Mouse (Mus musculus) stomach, embryonic 15.5 days (tissue): ENCODE data around the gene Bmf. TPM values are rescaled to one million over a fixed set of nuclear protein-coding genes. Genes with fewer than 3 reads are reported as not detected.
"Not testable (repeated sequence)": the region's sequence is repeated elsewhere in the genome, so short reads cannot be mapped to it uniquely, and the experiment has no call there.

Experiments used
- ATAC-seq: fragments of 200-750 bp; cut with Nextera tagmentation; 2 replicates; pipeline ENCODE4 v1.8.0; 2017; ENCODE audit warnings: low read depth, moderate number of reproducible peaks, moderate TSS enrichment; ENCODE audit not compliant: insufficient read depth, low FRiP score
- H3K27ac ChIP-seq: fragments of 300-500 bp; sonication (generic); 2 replicates; pipeline ENCODE4 v1.5.1; 2015; ENCODE audit warnings: mild to moderate bottlenecking, inconsistent platforms
- H3K27me3 ChIP-seq: fragments of 300-500 bp; sonication (generic); replicated peaks from 2 replicates; pipeline ENCODE4 v1.6.1; 2015; ENCODE audit warnings: inconsistent platforms
- H3K36me3 ChIP-seq: fragments of 300-500 bp; sonication (generic); 2 replicates; pipeline ENCODE4 v1.6.1; 2015; ENCODE audit warnings: inconsistent platforms
- H3K4me1 ChIP-seq: fragments of 300-500 bp; sonication (generic); 2 replicates; pipeline ENCODE4 v1.6.1; 2015; ENCODE audit warnings: inconsistent platforms
- H3K4me2 ChIP-seq: fragments of 300-500 bp; sonication (generic); 2 replicates; pipeline ENCODE4 v1.6.1; 2015; ENCODE audit warnings: mild to moderate bottlenecking, inconsistent platforms
- H3K4me3 ChIP-seq: fragments of 300-500 bp; sonication (generic); replicated peaks from 2 replicates; pipeline ENCODE4 v1.5.1; 2015; ENCODE audit warnings: inconsistent platforms
- H3K9ac ChIP-seq: fragments of 300-500 bp; sonication (generic); 2 replicates; pipeline ENCODE4 v1.6.1; 2015; ENCODE audit warnings: inconsistent platforms
- H3K9me3 ChIP-seq: fragments of 300-500 bp; sonication (generic); 2 replicates; pipeline ENCODE4 v1.6.1; 2016; ENCODE audit warnings: inconsistent platforms
- WGBS: fragments of 180-500 bp; shearing (Covaris S2); methylation state at CpG from one replicate; pipeline ENCODE4 v1.1.7; 2015; 5-methylcytosine and 5-hydroxymethylcytosine counted together
- polyA plus RNA-seq: library from polyadenylated mRNA; unstranded; fragments of >200 nt; fragmentation: Nextera tagmentation; extraction: Ambion mirVana; gene quantifications from 2 replicates; pipeline ENCODE4 v1.2.1, GENCODE M21; 2015

Gene Bmf
- polyA plus RNA-seq, 1 experiment from 2014 or later = 3.6 TPM

DNA sequence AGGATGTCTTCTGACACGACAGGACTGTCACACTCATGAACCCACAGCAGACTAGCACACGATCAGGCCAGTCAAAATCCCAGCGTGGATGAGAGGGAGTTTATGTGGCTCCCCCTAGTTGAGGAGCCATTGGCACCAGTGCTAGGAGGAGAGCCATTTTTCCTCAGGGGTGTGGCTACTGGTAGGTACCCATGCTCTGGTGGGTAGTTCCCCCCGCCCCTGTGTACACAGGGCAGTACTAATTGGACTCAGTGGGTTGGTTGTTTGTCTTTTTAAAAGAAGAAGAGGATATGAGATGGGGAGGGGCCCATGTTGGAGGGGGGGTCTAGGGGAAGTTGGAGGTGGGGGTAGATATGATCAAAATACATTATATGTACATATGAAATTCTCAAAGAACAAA is 12.5 kb upstream of the Bmf start:
- Histone ChIP-seq H3K4me1 (no peaks in the 10 kb centered on the region), H3K4me2 (no peak overlapping the region), H3K9me3 (no peaks in the 10 kb centered on the region), H3K27me3 (no peaks in the 10 kb centered on the region), H3K4me3 (no peak overlapping the region), H3K36me3 (no peaks in the 10 kb centered on the region), H3K9ac (no peak overlapping the region), H3K27ac (no peak overlapping the region)
- ATAC-seq = no peak
- WGBS = 73% methylated on average over 4 of the region's 4 CpGs

DNA sequence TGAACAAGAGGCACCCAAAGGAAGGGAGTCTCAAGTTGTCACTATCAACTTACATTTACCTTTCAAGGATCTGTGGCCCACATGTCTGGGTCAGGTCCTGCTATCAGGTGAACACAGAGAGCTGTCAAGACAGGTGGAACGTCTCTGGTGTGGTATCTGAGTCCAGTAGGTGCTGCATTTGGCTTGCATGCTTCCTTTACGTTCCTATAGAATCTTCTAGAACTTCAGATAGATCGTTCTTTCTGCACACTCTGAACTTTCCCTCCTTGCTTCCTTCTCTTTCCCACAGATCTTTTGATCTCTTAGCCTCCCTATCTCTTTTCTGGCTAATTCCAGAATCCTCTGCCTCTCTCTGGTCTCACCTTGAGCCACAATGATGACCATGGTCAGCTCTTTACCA is 8.9 kb upstream of the Bmf start:
- H3K4me1 ChIP-seq = no peaks in the 10 kb centered on the region
- H3K4me2 ChIP-seq = no peak overlapping the region
- ATAC-seq = no peak
- no peak overlapping the region for H3K9ac ChIP-seq
- no peaks in the 10 kb centered on the region for H3K36me3 ChIP-seq
- H3K27ac ChIP-seq = no peak overlapping the region
- 85% methylated on average over 3 of the region's 3 CpGs for WGBS
- H3K4me3 ChIP-seq = no peak overlapping the region
- no peaks in the 10 kb centered on the region for H3K9me3 ChIP-seq
- no peaks in the 10 kb centered on the region for H3K27me3 ChIP-seq

DNA sequence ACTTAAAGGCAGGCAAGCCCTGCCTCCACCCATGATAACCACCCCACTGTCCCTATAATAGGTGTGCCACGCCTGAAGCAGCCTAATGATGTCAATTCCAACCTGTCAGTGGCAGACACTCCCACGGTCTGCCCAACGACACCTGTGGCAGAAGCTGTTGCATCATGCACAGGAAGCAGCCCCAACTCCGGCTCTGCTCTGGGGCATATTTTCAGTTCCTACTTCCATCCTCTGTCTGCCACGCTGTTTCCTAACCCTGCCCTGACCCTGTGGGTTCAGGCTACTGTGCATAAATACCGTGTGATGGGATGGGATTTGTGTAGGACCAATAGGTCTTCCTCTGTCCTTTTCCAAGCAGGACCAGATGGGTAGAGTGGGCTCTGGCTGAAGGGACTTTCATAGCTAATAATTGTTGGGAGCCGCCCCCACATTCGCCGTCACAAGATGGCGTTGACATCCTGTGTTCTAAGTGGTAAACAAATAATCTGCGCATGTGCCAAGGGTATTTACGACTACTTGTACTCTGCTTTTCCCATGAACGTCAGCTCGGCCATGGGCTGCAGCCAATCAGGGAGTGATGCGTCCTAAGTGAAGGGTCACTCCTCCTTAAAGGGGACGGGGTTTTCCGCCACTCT is 5.0 kb upstream of the Bmf start:
- H3K4me1 ChIP-seq, H3K9me3 ChIP-seq, H3K9ac ChIP-seq, H3K27me3 ChIP-seq, H3K36me3 ChIP-seq: not testable (repeated sequence)
- H3K4me2 ChIP-seq = peak overlapping the region; percentile 46
- H3K27ac ChIP-seq = peak overlapping the region; percentile 48; the same call in 1 of the 2 replicates
- H3K4me3 ChIP-seq = peak overlapping the region; percentile 31
- peak; percentile 20; the same call in 1 of the 2 replicates for ATAC-seq
- WGBS = 63% methylated on average over 16 of the region's 17 CpGs

DNA sequence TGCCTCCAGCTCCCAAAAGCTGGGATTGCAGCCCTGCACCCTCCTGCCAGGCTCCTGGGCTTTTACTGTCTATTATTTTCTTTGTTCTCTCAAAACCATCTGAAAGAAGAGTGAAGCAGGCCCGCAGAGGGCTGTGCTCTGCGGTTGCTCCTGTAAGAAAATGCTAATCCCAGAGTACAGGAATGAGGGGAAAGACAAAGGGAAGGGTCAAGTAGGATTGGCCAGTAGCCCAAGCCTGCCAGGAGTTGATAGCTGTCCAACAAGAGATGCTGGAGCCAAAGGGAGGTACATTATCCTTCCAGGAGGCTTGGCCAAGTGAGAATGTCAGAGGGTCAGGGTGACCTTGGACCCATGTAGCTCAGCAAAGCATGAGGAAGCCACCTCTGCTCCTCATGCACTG is 2.1 kb upstream of the Bmf start:
- no peak overlapping the region for H3K27ac ChIP-seq

DNA sequence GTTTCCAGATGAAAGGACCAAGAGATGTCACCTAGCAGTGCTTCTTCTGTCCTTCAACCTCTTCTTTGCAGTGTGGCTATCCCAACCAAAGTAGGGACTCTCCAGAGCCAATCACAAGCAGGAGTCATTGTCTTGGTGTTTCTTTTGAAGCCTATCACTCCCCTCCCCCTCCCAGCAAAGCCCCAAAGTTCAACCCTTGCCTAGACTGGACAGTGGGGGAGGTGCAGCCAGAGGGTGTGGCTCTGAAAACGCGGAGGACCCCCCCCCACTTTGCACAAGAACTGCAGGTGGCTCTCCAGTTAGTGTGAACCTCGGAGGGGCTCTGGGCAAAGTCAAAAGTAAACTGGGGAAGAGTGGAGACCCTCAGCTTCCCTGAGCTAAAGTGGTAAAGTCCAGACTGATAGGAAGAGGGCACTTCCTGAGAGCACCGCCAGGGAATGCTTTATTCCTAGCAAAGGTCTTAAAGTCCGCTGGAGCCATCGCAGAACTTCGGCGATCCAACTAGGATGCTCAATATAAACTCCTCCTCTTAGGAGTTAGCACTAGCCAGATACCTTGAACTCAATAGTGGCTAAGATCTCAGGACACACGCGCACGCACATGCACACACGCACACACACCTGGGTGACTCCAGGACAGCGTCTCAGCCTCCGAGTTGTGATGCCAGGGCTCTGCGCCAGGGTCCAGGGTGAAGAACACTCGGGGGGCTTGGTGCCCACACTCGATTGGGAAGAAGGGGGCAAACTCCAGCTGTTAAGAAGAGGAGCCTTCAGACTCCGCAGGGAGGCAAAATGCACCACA is 866 bp downstream of the Bmf start:
- under 1% methylated on average over 18 of the region's 18 CpGs for WGBS
- peaks cover 55% of the 10 kb centered on the region for H3K4me1 ChIP-seq
- ATAC-seq = no peak
- no peaks in the 10 kb centered on the region for H3K36me3 ChIP-seq
- no peaks in the 10 kb centered on the region for H3K9me3 ChIP-seq
- peak overlapping the region; percentile 93 for H3K4me2 ChIP-seq
- no peaks in the 10 kb centered on the region for H3K27me3 ChIP-seq
- peak overlapping the region; percentile 70 for H3K9ac ChIP-seq
- peak overlapping the region; percentile 74; the same call in 1 of the 2 replicates for H3K27ac ChIP-seq
- H3K4me3 ChIP-seq = peak overlapping the region; percentile 88

More for the DNA sequence above, 2.1 kb upstream of the Bmf start:
- H3K4me2 ChIP-seq = no peak overlapping the region
- H3K36me3 ChIP-seq = no peaks in the 10 kb centered on the region
- no peak for ATAC-seq
- H3K27me3 ChIP-seq = no peaks in the 10 kb centered on the region
- 70% methylated on average over 2 of the region's 2 CpGs for WGBS
- no peak overlapping the region for H3K4me3 ChIP-seq
- no peaks in the 10 kb centered on the region for H3K9me3 ChIP-seq
- no peak overlapping the region for H3K9ac ChIP-seq
- H3K4me1 ChIP-seq = peaks cover 27% of the 10 kb centered on the region

DNA sequence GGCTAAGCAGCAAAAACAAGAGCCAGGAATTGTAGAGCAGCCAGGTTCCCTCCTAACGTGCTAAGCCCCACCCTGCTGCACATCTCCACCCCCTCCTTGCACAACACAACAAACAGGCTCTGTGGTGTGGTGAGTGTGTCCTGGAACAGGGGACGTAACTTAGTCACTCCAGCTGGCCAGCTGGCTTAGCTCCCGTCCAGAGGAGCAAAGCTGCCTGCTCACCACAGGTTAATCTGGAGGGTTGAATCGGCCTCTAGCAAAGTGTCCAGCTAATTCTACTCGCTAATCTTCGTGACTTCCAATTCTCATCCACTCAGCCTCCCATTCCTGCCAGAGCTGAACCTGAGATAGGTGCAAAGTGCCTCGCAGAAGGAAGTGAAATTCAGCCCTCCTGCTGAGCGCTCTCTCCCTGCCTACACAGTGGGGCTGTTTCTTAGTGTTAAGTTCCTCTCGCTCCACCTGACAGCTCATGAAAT is 1.9 kb downstream of the Bmf start:
- H3K4me1 ChIP-seq = peaks cover 65% of the 10 kb centered on the region
- peak overlapping the region; percentile 93 for H3K4me2 ChIP-seq
- H3K27me3 ChIP-seq = no peaks in the 10 kb centered on the region
- WGBS = 11% methylated on average over 9 of the region's 9 CpGs
- no peaks in the 10 kb centered on the region for H3K36me3 ChIP-seq
- H3K9ac ChIP-seq = no peak overlapping the region
- no peaks in the 10 kb centered on the region for H3K9me3 ChIP-seq
- H3K4me3 ChIP-seq = peak overlapping the region; percentile 88
- no peak for ATAC-seq
- peak overlapping the region; percentile 96 for H3K27ac ChIP-seq

DNA sequence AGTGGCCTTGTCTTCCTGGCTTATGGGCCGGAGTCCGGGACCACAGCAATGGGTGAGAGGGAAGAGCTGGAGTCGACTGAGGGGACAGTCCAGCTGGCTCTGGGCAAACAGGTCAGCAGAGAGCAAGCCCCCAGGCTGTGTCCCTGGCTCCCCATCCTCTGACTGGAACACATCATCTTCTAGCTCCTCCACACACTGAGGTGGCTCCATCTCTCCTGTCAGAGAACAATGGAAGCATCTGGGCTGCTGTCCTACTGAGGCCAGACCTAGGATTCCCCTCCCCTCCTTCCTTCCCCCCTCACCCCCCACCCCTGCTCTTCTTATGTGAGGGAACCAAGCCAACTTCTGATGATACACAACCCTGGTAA is 2.7 kb downstream of the Bmf start:
- 56% methylated on average over 3 of the region's 3 CpGs for WGBS
- Histone ChIP-seq H3K4me3 (no peak overlapping the region), H3K9me3 (no peaks in the 10 kb centered on the region), H3K9ac (no peak overlapping the region), H3K27me3 (no peaks in the 10 kb centered on the region), H3K36me3 (no peaks in the 10 kb centered on the region), H3K4me2 (peak overlapping the region; percentile 93), H3K4me1 (peaks cover 73% of the 10 kb centered on the region), H3K27ac (peak overlapping the region; percentile 96)
- no peak for ATAC-seq

DNA sequence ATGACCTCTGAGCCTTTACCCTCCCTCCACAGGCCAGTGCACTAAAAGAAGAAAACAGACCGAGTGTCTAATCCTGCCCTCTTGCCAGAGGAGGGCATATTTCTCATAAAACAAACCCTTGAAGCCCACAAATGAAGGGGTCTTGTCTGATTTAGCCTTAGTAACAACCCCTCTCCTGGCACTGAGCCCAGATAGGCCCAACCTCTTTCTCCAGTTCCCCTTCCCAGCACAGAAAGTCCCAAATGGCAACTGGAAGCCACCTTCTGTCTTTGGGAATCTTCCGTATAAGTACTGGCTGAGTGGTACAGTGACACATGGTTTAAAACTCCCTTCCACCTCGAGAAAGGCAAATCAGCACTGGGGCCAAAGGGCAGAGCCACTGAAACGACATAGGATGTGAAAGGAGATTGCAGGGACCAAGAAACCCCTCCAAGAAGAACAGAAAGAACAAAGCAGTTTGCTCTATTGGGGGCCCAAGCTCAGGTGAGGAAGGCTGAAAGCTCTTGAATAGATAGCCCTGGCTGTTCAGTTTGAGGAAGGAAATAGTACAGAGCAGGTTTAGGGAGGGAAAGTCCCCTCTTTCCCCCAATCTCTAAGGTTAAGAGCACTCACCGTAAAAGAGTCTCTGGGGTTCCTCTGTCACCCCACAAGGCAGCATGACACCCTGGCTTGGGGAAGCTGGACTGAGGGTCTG is 3.2 kb downstream of the Bmf start:
- Histone ChIP-seq H3K4me1 (peaks cover 77% of the 10 kb centered on the region), H3K9ac (peak overlapping the region; percentile 18; the same call in 1 of the 2 replicates), H3K27me3 (no peaks in the 10 kb centered on the region), H3K4me3 (no peak overlapping the region), H3K27ac (peak overlapping the region; percentile 96), H3K9me3 (no peaks in the 10 kb centered on the region), H3K36me3 (no peaks in the 10 kb centered on the region), H3K4me2 (peak overlapping the region; percentile 93)
- no peak for ATAC-seq
- 31% methylated on average over 5 of the region's 5 CpGs for WGBS

DNA sequence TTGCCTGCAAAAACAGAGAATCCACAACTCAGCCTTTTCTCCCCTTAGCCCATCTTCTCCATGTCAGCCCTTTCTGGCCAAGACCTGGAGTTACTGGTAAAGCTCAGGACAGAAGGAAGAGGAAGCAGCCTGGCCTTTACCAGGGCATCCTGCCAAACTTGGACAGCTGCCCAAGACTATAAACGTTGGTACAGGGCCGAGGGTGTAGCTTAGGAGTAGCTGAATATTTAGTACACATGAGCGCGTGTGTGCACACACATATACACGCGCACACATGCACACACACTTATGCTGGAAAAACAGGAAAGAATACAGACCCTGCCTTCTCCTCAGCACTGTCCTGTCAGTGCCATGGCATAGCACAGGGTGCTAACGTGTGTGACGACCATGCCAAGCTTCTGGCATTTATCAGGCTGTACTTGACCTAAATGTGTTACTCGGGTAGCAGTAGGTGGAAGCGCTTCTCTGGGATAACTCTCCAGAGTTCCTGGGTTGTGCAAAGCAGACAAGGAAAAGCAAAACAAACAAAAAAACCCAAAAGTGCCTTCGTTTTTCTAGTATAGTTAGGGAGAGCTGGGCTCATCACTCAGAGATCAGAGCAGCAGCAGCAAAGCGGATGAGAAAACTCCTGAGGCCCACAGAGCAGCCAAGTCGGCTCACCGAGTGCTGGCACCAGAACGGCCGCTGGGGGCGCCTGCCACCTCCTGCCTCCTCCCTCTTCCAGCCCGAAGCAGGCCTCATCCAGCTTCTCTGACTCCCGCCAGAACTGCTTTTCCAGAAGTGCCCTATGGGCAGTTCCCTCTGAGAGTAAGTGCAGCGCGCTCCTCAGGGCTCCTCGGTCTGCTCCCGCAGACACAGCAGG is 4.0 kb downstream of the Bmf start:
- no peak overlapping the region for H3K4me3 ChIP-seq
- H3K4me2 ChIP-seq = peak overlapping the region; percentile 93
- H3K27me3 ChIP-seq = no peaks in the 10 kb centered on the region
- H3K9ac ChIP-seq = peak overlapping the region; percentile 18; the same call in 1 of the 2 replicates
- ATAC-seq = peak; percentile 14; the same call in 1 of the 2 replicates
- H3K27ac ChIP-seq = peak overlapping the region; percentile 96
- no peaks in the 10 kb centered on the region for H3K36me3 ChIP-seq
- no peaks in the 10 kb centered on the region for H3K9me3 ChIP-seq
- 19% methylated on average over 23 of the region's 23 CpGs for WGBS
- peaks cover 84% of the 10 kb centered on the region for H3K4me1 ChIP-seq

DNA sequence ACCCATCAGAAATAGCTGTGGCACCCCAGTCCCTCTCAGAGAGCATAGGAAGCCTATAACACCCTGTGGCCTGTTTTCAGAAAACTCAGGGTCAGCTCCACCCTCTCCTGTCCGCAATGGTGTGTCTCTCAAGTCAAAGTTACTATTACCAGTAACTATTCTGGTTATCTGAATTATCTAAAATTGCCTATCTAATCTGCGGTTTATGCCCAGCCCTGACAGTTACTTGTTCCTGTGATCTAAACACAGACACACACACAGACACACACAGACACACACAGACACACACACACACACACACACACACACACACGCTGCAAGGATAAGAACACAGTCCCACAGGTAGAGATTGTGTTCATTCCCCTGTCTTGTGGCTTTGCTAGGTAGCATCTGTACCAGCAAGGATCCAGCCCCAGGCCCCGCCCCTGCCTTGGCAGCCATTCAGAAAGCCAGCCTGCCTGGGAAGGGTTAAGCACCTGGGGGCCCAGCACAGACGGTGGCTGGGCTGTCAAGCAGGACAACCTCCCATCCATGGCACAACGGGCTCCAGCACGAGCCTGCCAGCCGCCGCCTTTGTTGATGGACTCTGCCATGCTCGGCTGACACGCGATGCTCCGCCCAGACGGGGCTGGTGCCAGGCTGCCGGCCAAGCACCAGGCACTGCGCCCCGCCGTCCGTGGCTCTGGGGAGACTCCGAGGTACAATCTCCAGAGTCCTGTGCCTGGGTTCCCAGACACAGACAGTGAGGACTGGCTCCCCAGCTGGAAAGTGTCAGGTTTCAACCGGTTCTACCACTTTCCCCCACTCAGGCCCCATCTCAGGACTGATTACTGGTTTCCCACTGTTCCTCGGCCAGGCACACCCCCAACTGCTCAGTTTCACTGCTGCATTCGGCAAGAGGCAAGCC is 5.3 kb downstream of the Bmf start:
- ATAC-seq = peak; percentile 87
- Histone ChIP-seq H3K4me1 (peaks cover 91% of the 10 kb centered on the region), H3K4me2 (peak overlapping the region; percentile 93), H3K27me3 (no peaks in the 10 kb centered on the region), H3K9me3 (no peaks in the 10 kb centered on the region), H3K27ac (peak overlapping the region; percentile 96), H3K4me3 (peak overlapping the region; percentile 36), H3K36me3 (no peaks in the 10 kb centered on the region), H3K9ac (no peak overlapping the region)
- WGBS = 6% methylated on average over 22 of the region's 23 CpGs
